Mouse (Mus musculus): ENCODE measurements around the gene Dph5. TPM values are rescaled to one million over a fixed set of nuclear protein-coding genes. Genes with fewer than 3 reads are reported as not detected.
"Not testable (repeated sequence)": the region's sequence is repeated elsewhere in the genome, so short reads cannot be mapped to it uniquely, and the experiment has no call there.

Gene Dph5
- polyA plus RNA-seq, 1 experiment from 2014 or later = 29.2 TPM

DNA sequence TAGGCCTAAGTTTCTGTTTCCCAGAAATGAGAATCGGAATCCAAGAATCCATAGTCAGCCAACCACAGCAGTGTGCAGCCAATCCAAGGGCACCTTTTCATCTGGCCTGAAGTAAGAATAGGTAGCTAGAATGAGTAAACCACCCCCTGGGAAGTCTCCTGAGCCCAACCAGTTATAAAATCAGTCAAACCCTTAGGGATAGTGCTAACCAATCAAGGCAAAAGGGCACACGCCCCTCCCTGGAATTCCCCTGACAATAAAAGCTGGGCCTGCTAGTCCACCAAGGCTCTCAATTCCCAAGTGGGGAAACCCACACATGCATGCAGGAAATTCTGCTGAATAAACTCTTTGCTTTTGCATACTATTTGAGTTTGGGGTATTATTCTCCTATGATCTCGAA lies 28.8 kb upstream of the Dph5 start:
- Histone ChIP-seq H3K4me1 (no peaks in the 10 kb centered on the region), H3K4me3 (no peak overlapping the region), H3K9ac (no peak overlapping the region), H3K36me3 (no peaks in the 10 kb centered on the region), H3K9me3 (no peaks in the 10 kb centered on the region; the same call in 1 of the 2 replicates), H3K27me3 (no peaks in the 10 kb centered on the region), H3K4me2 (no peak overlapping the region), H3K27ac (no peak overlapping the region)
- 75% methylated on average over 3 of the region's 3 CpGs for WGBS
- no peak for ATAC-seq (ENCODE audit: insufficient number of reproducible peaks, insufficient read depth, low FRiP score, low TSS enrichment, low read depth)

DNA sequence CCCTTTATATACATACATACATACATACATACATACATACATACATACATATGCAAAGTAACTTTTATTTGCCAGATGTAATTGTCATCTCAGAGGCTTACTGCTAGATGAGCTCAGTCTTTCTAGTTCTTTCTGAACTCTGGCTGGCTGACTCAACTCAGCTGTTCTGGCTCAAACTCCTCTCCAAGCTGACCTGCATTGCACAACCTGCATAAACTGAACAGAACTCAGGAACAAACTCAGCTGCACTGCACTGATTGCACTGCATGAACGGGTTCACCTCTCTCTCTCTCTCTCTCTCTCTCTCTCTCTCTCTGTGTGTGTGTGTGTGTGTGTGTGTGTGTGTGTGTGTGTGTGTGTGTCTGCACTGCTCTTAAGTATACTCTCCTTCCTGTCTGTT lies 26.9 kb upstream of the Dph5 start:
- H3K27ac ChIP-seq; ATAC-seq (ENCODE audit: insufficient number of reproducible peaks, insufficient read depth, low FRiP score, low TSS enrichment, low read depth); H3K9ac ChIP-seq; H3K9me3 ChIP-seq; H3K4me3 ChIP-seq; H3K36me3 ChIP-seq; H3K4me1 ChIP-seq; H3K27me3 ChIP-seq; H3K4me2 ChIP-seq: not testable (repeated sequence)
- 79% methylated on average over 1 of the region's 1 CpGs for WGBS

- no peak overlapping the region for H3K27ac ChIP-seq
- H3K4me1 ChIP-seq = no peaks in the 10 kb centered on the region
- H3K4me3 ChIP-seq = no peak overlapping the region
- 75% methylated on average over 4 of the region's 4 CpGs for WGBS
- H3K9ac ChIP-seq = no peak overlapping the region
- H3K27me3 ChIP-seq = no peaks in the 10 kb centered on the region
- H3K4me2 ChIP-seq = no peak overlapping the region
- H3K9me3 ChIP-seq = no peaks in the 10 kb centered on the region; the same call in 1 of the 2 replicates
- no peaks in the 10 kb centered on the region for H3K36me3 ChIP-seq
- ATAC-seq (ENCODE audit: insufficient number of reproducible peaks, insufficient read depth, low FRiP score, low TSS enrichment, low read depth) = no peak
Observed at GRCm38 (mm10) chr3:115863487-115863886, 24.1 kb upstream of the Dph5 start.

GRCm38 (mm10) chr3:115867150-115867549 lies 20.5 kb upstream of the Dph5 start:
- Histone ChIP-seq H3K4me1 (no peaks in the 10 kb centered on the region), H3K9ac (no peak overlapping the region), H3K27ac (no peak overlapping the region), H3K9me3 (no peaks in the 10 kb centered on the region), H3K4me2 (no peak overlapping the region), H3K4me3 (no peak overlapping the region), H3K27me3 (no peaks in the 10 kb centered on the region), H3K36me3 (no peaks in the 10 kb centered on the region)
- no peak for ATAC-seq (ENCODE audit: insufficient number of reproducible peaks, insufficient read depth, low FRiP score, low TSS enrichment, low read depth)
- 71% methylated on average over 4 of the region's 4 CpGs for WGBS

- no peak for ATAC-seq (ENCODE audit: insufficient number of reproducible peaks, insufficient read depth, low FRiP score, low TSS enrichment, low read depth)
- no peaks in the 10 kb centered on the region for H3K36me3 ChIP-seq
- H3K4me1 ChIP-seq = no peaks in the 10 kb centered on the region
- no peak overlapping the region for H3K4me2 ChIP-seq
- H3K9ac ChIP-seq = no peak overlapping the region
- no peak overlapping the region for H3K4me3 ChIP-seq
- WGBS = 42% methylated on average over 1 of the region's 1 CpGs
- no peak overlapping the region for H3K27ac ChIP-seq
- no peaks in the 10 kb centered on the region for H3K9me3 ChIP-seq
- H3K27me3 ChIP-seq = no peaks in the 10 kb centered on the region
Observed at GRCm38 (mm10) chr3:115867901-115868300, 19.7 kb upstream of the Dph5 start.

GRCm38 (mm10) chr3:115869360-115869759 lies 18.3 kb upstream of the Dph5 start:
- 82% methylated on average over 2 of the region's 2 CpGs for WGBS
- no peak overlapping the region for H3K4me3 ChIP-seq
- no peaks in the 10 kb centered on the region for H3K9me3 ChIP-seq
- H3K4me1 ChIP-seq = no peaks in the 10 kb centered on the region
- no peaks in the 10 kb centered on the region for H3K27me3 ChIP-seq
- H3K4me2 ChIP-seq = no peak overlapping the region
- H3K36me3 ChIP-seq = no peaks in the 10 kb centered on the region
- no peak for ATAC-seq (ENCODE audit: insufficient number of reproducible peaks, insufficient read depth, low FRiP score, low TSS enrichment, low read depth)
- no peak overlapping the region for H3K9ac ChIP-seq
- H3K27ac ChIP-seq = no peak overlapping the region

DNA sequence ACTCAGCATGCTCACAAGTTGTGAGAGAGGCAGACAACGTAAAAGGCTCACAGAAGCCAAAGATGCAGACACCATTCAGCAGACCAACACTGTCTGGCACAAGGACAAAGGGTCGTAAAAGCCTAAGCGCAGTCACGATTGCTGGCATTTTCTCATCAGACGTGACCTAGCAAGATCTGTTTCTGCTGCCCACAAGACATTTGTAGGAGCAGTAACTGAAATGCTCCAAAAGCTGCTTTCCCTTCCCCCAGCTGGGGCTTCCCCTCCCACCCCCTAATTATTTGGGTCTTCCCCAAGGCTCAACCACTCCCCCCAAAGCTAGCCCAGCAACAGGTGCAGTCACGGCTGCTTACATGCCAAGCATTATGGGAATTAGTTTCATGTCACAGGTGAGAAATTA lies 12.1 kb upstream of the Dph5 start:
- no peak overlapping the region for H3K4me3 ChIP-seq
- no peak overlapping the region for H3K4me2 ChIP-seq
- WGBS = 64% methylated on average over 6 of the region's 6 CpGs
- no peaks in the 10 kb centered on the region for H3K4me1 ChIP-seq
- no peak for ATAC-seq (ENCODE audit: insufficient number of reproducible peaks, insufficient read depth, low FRiP score, low TSS enrichment, low read depth)
- H3K9me3 ChIP-seq = no peaks in the 10 kb centered on the region
- H3K9ac ChIP-seq = no peak overlapping the region
- H3K27ac ChIP-seq = no peak overlapping the region
- H3K36me3 ChIP-seq = no peaks in the 10 kb centered on the region
- no peaks in the 10 kb centered on the region for H3K27me3 ChIP-seq

GRCm38 (mm10) chr3:115877133-115877532 lies 10.5 kb upstream of the Dph5 start:
- ATAC-seq (ENCODE audit: insufficient number of reproducible peaks, insufficient read depth, low FRiP score, low TSS enrichment, low read depth) = no peak
- no peaks in the 10 kb centered on the region for H3K9me3 ChIP-seq
- WGBS = 73% methylated on average over 1 of the region's 1 CpGs

DNA sequence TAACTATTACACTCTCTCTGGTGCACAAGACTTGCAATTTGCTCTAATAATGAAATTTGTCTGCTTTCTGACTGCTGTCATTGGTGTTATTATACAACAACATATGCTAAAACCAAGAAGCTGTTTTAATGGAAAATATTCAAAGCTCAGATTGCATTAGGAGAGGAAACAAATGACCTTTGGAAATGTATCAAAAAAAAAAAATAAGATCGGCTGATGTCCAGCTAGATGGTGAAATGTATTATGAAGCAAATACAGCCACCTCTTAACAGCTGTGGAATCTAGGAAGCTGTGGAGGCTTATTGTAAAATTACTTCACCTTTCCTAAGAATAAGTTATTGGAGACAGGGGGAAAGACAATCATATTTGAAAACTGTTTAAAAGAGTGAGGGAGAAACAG lies 3.6 kb upstream of the Dph5 start:
- Histone ChIP-seq H3K4me3 (no peak overlapping the region), H3K27ac (no peak overlapping the region), H3K27me3 (no peaks in the 10 kb centered on the region), H3K9me3 (no peaks in the 10 kb centered on the region), H3K4me1 (peaks cover 3% of the 10 kb centered on the region; the same call in 1 of the 2 replicates), H3K36me3 (no peaks in the 10 kb centered on the region), H3K9ac (no peak overlapping the region), H3K4me2 (no peak overlapping the region)
- no peak for ATAC-seq (ENCODE audit: insufficient number of reproducible peaks, insufficient read depth, low FRiP score, low TSS enrichment, low read depth)
- 82% methylated on average over 1 of the region's 1 CpGs for WGBS

More at GRCm38 (mm10) chr3:115877133-115877532, 10.5 kb upstream of the Dph5 start:
- Histone ChIP-seq H3K36me3 (no peaks in the 10 kb centered on the region), H3K27me3 (no peaks in the 10 kb centered on the region), H3K4me1 (no peaks in the 10 kb centered on the region), H3K27ac (no peak overlapping the region), H3K4me2 (no peak overlapping the region), H3K4me3 (no peak overlapping the region), H3K9ac (no peak overlapping the region)

- peaks cover 3% of the 10 kb centered on the region; the same call in 1 of the 2 replicates for H3K4me1 ChIP-seq
- peak overlapping the region; percentile 82 for H3K9ac ChIP-seq
- H3K4me2 ChIP-seq = peak overlapping the region; percentile 85
- no peak overlapping the region; the same call in 1 of the 2 replicates for H3K27ac ChIP-seq
- no peaks in the 10 kb centered on the region for H3K9me3 ChIP-seq
- H3K36me3 ChIP-seq = no peaks in the 10 kb centered on the region
- 5% methylated on average over 21 of the region's 21 CpGs for WGBS
- peak overlapping the region; percentile 82 for H3K4me3 ChIP-seq
- 0 out of 2 replicates have a peak, but pooled peaks have one; percentile 10 for ATAC-seq (ENCODE audit: insufficient number of reproducible peaks, insufficient read depth, low FRiP score, low TSS enrichment, low read depth)
- H3K27me3 ChIP-seq = no peaks in the 10 kb centered on the region
Observed at GRCm38 (mm10) chr3:115888310-115889106, 871 bp downstream of the Dph5 start.

DNA sequence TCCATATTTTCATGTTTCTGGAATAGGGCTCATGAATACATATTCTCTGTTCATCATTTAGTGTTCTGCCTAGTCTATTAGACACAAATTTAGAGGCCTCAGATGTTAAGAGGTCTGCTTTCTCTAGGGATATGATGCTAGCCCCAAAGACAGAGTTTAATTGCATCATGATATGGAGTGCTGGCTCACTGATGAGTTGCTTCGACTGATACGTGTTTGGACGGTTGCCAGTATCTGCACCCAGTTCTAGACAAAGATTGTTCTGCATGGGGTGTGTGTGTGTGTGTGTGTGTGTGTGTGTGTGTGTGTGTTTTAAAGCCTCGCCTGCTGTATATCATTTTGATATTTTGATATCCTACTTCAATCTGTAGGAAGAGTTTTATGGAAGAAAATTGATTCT lies 4.7 kb downstream of the Dph5 start:
- Histone ChIP-seq H3K4me2 (no peak overlapping the region), H3K4me1 (peaks cover 3% of the 10 kb centered on the region; the same call in 1 of the 2 replicates), H3K27ac (no peak overlapping the region), H3K36me3 (peaks cover 3% of the 10 kb centered on the region; the same call in 1 of the 2 replicates), H3K4me3 (no peak overlapping the region), H3K9ac (no peak overlapping the region), H3K27me3 (no peaks in the 10 kb centered on the region), H3K9me3 (no peaks in the 10 kb centered on the region)
- no peak for ATAC-seq (ENCODE audit: insufficient number of reproducible peaks, insufficient read depth, low FRiP score, low TSS enrichment, low read depth)
- 86% methylated on average over 4 of the region's 4 CpGs for WGBS

DNA sequence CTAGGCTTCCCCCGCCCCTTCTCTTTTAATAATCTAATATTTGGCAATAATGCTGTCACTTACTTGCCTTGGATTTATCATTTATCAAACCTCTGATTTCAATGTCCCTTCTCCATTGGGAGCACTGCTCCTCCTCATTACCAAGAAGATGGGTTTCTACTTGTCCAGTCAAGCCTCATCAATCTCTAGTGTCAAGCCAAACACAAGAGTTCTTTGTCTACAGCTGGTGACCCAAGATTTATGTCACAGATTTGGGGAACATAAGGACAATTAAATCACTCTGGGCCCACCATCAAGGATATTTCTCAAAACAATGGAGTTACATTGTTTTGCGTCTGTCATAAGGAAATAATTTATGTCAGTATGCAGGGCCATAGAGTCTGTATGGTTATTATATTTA lies 5.5 kb downstream of the Dph5 start:
- H3K36me3 ChIP-seq = peaks cover 3% of the 10 kb centered on the region; the same call in 1 of the 2 replicates
- no peaks in the 10 kb centered on the region for H3K9me3 ChIP-seq
- H3K27me3 ChIP-seq = no peaks in the 10 kb centered on the region
- no peak for ATAC-seq (ENCODE audit: insufficient number of reproducible peaks, insufficient read depth, low FRiP score, low TSS enrichment, low read depth)
- no peak overlapping the region for H3K4me3 ChIP-seq
- WGBS = 92% methylated on average over 2 of the region's 2 CpGs
- no peak overlapping the region for H3K9ac ChIP-seq
- no peak overlapping the region for H3K27ac ChIP-seq
- no peak overlapping the region for H3K4me2 ChIP-seq
- peaks cover 3% of the 10 kb centered on the region; the same call in 1 of the 2 replicates for H3K4me1 ChIP-seq
